Mouse (Mus musculus) gastrocnemius, adult 2 months (tissue): ENCODE measurements around the gene Mark1. TPM values are rescaled to one million over a fixed set of nuclear protein-coding genes. Genes with fewer than 3 reads are reported as not detected.
A peak's percentile ranks its signal among the peaks of the same experiment; 100 is the strongest.

ENCODE experiments used
- DNase-seq: peaks from one replicate; pipeline ENCODE4 v3.0.0; 2022
- H3K27ac ChIP-seq: fragments of 200-600 bp; 2 replicates; pipeline ENCODE4 v1.8.1; 2022; ENCODE audit warnings: mild to moderate bottlenecking
- H3K4me3 ChIP-seq: fragments of 200-600 bp; 2 replicates; pipeline ENCODE4 v1.8.1; 2022; ENCODE audit warnings: mild to moderate bottlenecking, moderate library complexity
- CTCF ChIP-seq: fragments of 200-600 bp; IDR thresholded peaks from 2 replicates; pipeline ENCODE4 v1.8.1; 2022; ENCODE audit warnings: antibody characterized with exemption, mild to moderate bottlenecking, moderate library complexity
- intact Hi-C: fragments of 180-260 bp; cut with DNase I; formaldehyde crosslinking; loops from one replicate; pipeline ENCODE4 v1.15.1; 2025
- total RNA-seq, 2 experiments: library from RNA; stranded (reverse); gene quantifications; 2 replicates each; pipeline ENCODE4 v1.2.3; 2021

Mark1 gene
- total RNA-seq, 2 experiments from 2014 or later: 2.4 to 2.8 TPM

GRCm38 (mm10) chr1:184951057-184951456, 48.3 kb downstream of the Mark1 start:
- no peak overlapping the region for H3K27ac ChIP-seq
- no peak for TF ChIP-seq CTCF
- intact Hi-C loops: no loop called here
- H3K4me3 ChIP-seq: no peak overlapping the region
- DNase-seq: no peak

GRCm38 (mm10) chr1:184938106-184938505, 61.3 kb downstream of the Mark1 start:
- TF ChIP-seq CTCF: no peak
- Histone ChIP-seq H3K4me3 (no peak overlapping the region), H3K27ac (no peak overlapping the region)
- intact Hi-C loops: no loop called here
- DNase-seq: no peak

GRCm38 (mm10) chr1:184935980-184936379, 63.4 kb downstream of the Mark1 start:
- Histone ChIP-seq H3K4me3 (no peak overlapping the region), H3K27ac (no peak overlapping the region)
- TF ChIP-seq CTCF: no peak
- intact Hi-C loops: no loop called here
- DNase-seq: no peak

GRCm38 (mm10) chr1:184935490-184935889, 63.9 kb downstream of the Mark1 start:
- H3K4me3 ChIP-seq: no peak overlapping the region
- TF ChIP-seq CTCF: no peak
- intact Hi-C loops: no loop called here
- no peak overlapping the region for H3K27ac ChIP-seq
- no peak for DNase-seq

GRCm38 (mm10) chr1:184931097-184931496, 68.3 kb downstream of the Mark1 start:
- intact Hi-C loops: no loop called here
- no peak overlapping the region for H3K4me3 ChIP-seq
- no peak overlapping the region for H3K27ac ChIP-seq
- no peak for TF ChIP-seq CTCF
- DNase-seq: no peak

GRCm38 (mm10) chr1:184928382-184928781, 71.0 kb downstream of the Mark1 start:
- Histone ChIP-seq H3K27ac (no peak overlapping the region), H3K4me3 (no peak overlapping the region)
- no peak for DNase-seq
- no peak for TF ChIP-seq CTCF
- intact Hi-C loops: no loop called here

- DNase-seq: no peak
- intact Hi-C loops: no loop called here
- no peak overlapping the region for H3K27ac ChIP-seq
- H3K4me3 ChIP-seq: no peak overlapping the region
- no peak for TF ChIP-seq CTCF
These were observed 71.5 kb downstream of the Mark1 start for GRCm38 (mm10) chr1:184927911-184928310.

GRCm38 (mm10) chr1:184922824-184923223, 76.5 kb downstream of the Mark1 start:
- peak; percentile 82 for DNase-seq
- peak overlapping the region; percentile 65 for H3K27ac ChIP-seq
- peak overlapping the region; percentile 42 for H3K4me3 ChIP-seq
- no peak for TF ChIP-seq CTCF
- intact Hi-C loops: no loop called here

GRCm38 (mm10) chr1:184920057-184920456, 79.3 kb downstream of the Mark1 start:
- intact Hi-C loops: no loop called here
- TF ChIP-seq CTCF: no peak
- Histone ChIP-seq H3K27ac (no peak overlapping the region), H3K4me3 (no peak overlapping the region)
- no peak for DNase-seq

GRCm38 (mm10) chr1:184918227-184918888, 81.0 kb downstream of the Mark1 start:
- intact Hi-C loops: no loop called here

GRCm38 (mm10) chr1:184912336-184912735, 87.0 kb downstream of the Mark1 start:
- no peak for TF ChIP-seq CTCF
- intact Hi-C loops: no loop called here
- DNase-seq: no peak
- Histone ChIP-seq H3K27ac (no peak overlapping the region), H3K4me3 (no peak overlapping the region)

More at GRCm38 (mm10) chr1:184918227-184918888, 81.0 kb downstream of the Mark1 start:
- Histone ChIP-seq H3K27ac (no peak overlapping the region), H3K4me3 (no peak overlapping the region)
- DNase-seq: no peak
- peak; percentile 46 for TF ChIP-seq CTCF

- Histone ChIP-seq H3K27ac (no peak overlapping the region), H3K4me3 (no peak overlapping the region)
- no peak for TF ChIP-seq CTCF
- peak; percentile 31 for DNase-seq
- intact Hi-C loops: no loop called here
These were observed 87.5 kb downstream of the Mark1 start for GRCm38 (mm10) chr1:184911861-184912260.

GRCm38 (mm10) chr1:184908558-184908957, 90.8 kb downstream of the Mark1 start:
- TF ChIP-seq CTCF: no peak
- Histone ChIP-seq H3K27ac (0 out of 2 replicates have a peak overlapping the region, but pooled peaks have one; percentile 12), H3K4me3 (peak overlapping the region; percentile 51)
- peak; percentile 45 for DNase-seq
- intact Hi-C loops: no loop called here
